Mouse (Mus musculus): ENCODE results near the gene Crct1. TPM values are rescaled to one million over a fixed set of nuclear protein-coding genes. Genes with fewer than 3 reads are reported as not detected.

Crct1 gene
- polyA plus RNA-seq, 1 experiment from 2014 or later, result 0.70 TPM

Other genes starting within 250 kb of the Crct1 start
- gene Lce1i, start 236.8 kb downstream of the Crct1 start, polyA plus RNA-seq (2014; fragmentation: Nextera tagmentation; extraction: Ambion mirVana), result not detected in 2 replicates
- not detected in 2 replicates for gene Lce1j, start 225.2 kb downstream of the Crct1 start, polyA plus RNA-seq (2014; fragmentation: Nextera tagmentation; extraction: Ambion mirVana)
- gene Lce1k, start 207.8 kb downstream of the Crct1 start, polyA plus RNA-seq (2014; fragmentation: Nextera tagmentation; extraction: Ambion mirVana), result not detected in 2 replicates
- not detected in 2 replicates for gene Kprp, start 188.4 kb downstream of the Crct1 start, polyA plus RNA-seq (2014; fragmentation: Nextera tagmentation; extraction: Ambion mirVana)
- not detected in 2 replicates for gene Lce1l, start 164.4 kb downstream of the Crct1 start, polyA plus RNA-seq (2014; fragmentation: Nextera tagmentation; extraction: Ambion mirVana)
- gene 2310050C09Rik, start 145.5 kb downstream of the Crct1 start, polyA plus RNA-seq (2014; fragmentation: Nextera tagmentation; extraction: Ambion mirVana), result not detected in 2 replicates
- not detected in 2 replicates for gene Lce3a, start 89.5 kb downstream of the Crct1 start, polyA plus RNA-seq (2014; fragmentation: Nextera tagmentation; extraction: Ambion mirVana)
- not detected in 2 replicates for gene Lce3b, start 82.7 kb downstream of the Crct1 start, polyA plus RNA-seq (2014; fragmentation: Nextera tagmentation; extraction: Ambion mirVana)
- gene Lce3c, start 71.2 kb downstream of the Crct1 start, polyA plus RNA-seq (2014; fragmentation: Nextera tagmentation; extraction: Ambion mirVana), result not detected in 2 replicates
- gene Lce3d, start 58.3 kb downstream of the Crct1 start, polyA plus RNA-seq (2014; fragmentation: Nextera tagmentation; extraction: Ambion mirVana), result not detected in 2 replicates
- not detected in 2 replicates for gene Lce3e, start 48.6 kb downstream of the Crct1 start, polyA plus RNA-seq (2014; fragmentation: Nextera tagmentation; extraction: Ambion mirVana)
- not detected in 2 replicates for gene Lce3f, start 23.5 kb downstream of the Crct1 start, polyA plus RNA-seq (2014; fragmentation: Nextera tagmentation; extraction: Ambion mirVana)
- gene Lce1m, start 3.4 kb upstream of the Crct1 start, polyA plus RNA-seq (2014; fragmentation: Nextera tagmentation; extraction: Ambion mirVana), result not detected in 2 replicates
- gene Gm4858, start 53.1 kb upstream of the Crct1 start, polyA plus RNA-seq (2014; fragmentation: Nextera tagmentation; extraction: Ambion mirVana), result not detected in 2 replicates
- gene Crnn, start 129.1 kb upstream of the Crct1 start, polyA plus RNA-seq (2014; fragmentation: Nextera tagmentation; extraction: Ambion mirVana), result not detected in 2 replicates
- gene Flg2, start 181.6 kb upstream of the Crct1 start, polyA plus RNA-seq (2014; fragmentation: Nextera tagmentation; extraction: Ambion mirVana), result not detected in 2 replicates